Mouse (Mus musculus) heart, embryonic 10.5 days (tissue): ENCODE results near the gene Pls3. TPM values are rescaled to one million over a fixed set of nuclear protein-coding genes. Genes with fewer than 3 reads are reported as not detected.

Experiments
- DNase-seq: peaks from one replicate; pipeline ENCODE4 v3.0.0-alpha.2; 2017; ENCODE audit warnings: low spot score
- H3K27ac ChIP-seq: fragments of 300-500 bp; sonication (generic); 2 replicates; pipeline ENCODE4 v1.5.1; 2016; ENCODE audit warnings: mild to moderate bottlenecking
- H3K27me3 ChIP-seq: fragments of 300-500 bp; sonication (generic); 2 replicates; pipeline ENCODE4 v1.6.1; 2016; ENCODE audit warnings: mild to moderate bottlenecking; ENCODE audit not compliant: poor library complexity, insufficient read depth, severe bottlenecking
- H3K36me3 ChIP-seq: fragments of 300-500 bp; sonication (generic); 2 replicates; pipeline ENCODE4 v1.6.1; 2016; ENCODE audit warnings: mild to moderate bottlenecking, moderate library complexity
- H3K4me1 ChIP-seq: fragments of 300-500 bp; sonication (generic); 2 replicates; pipeline ENCODE4 v1.6.1; 2016; ENCODE audit warnings: mild to moderate bottlenecking
- H3K4me3 ChIP-seq: fragments of 300-500 bp; sonication (generic); 2 replicates; pipeline ENCODE4 v1.5.1; 2016; ENCODE audit warnings: mild to moderate bottlenecking, moderate library complexity
- H3K9me3 ChIP-seq: fragments of 300-500 bp; sonication (generic); 2 replicates; pipeline ENCODE4 v1.6.1; 2016; ENCODE audit warnings: mild to moderate bottlenecking, moderate library complexity
- WGBS: fragments of 180-500 bp; shearing (Covaris S2); methylation state at CpG from one replicate; pipeline ENCODE4 v1.1.7; 2016; 5-methylcytosine and 5-hydroxymethylcytosine counted together
- polyA plus RNA-seq: library from polyadenylated mRNA; unstranded; fragments of >200 nt; fragmentation: Nextera tagmentation; extraction: Ambion mirVana; gene quantifications from 2 replicates; pipeline ENCODE4 v1.2.1, GENCODE M21; 2016

The Pls3 gene
- 79.5 and 113 TPM in 2 replicates for polyA plus RNA-seq

- Histone ChIP-seq H3K4me3 (peak within 1 kb of the TSS; percentile 64), H3K36me3 (no peaks in the 10 kb centered on the region), H3K27me3 (peaks cover 12% of the 10 kb centered on the region; the same call in 1 of the 2 replicates), H3K27ac (peak within 1 kb of the TSS; percentile 82), H3K4me1 (no peaks in the 10 kb centered on the region), H3K9me3 (no peaks in the 10 kb centered on the region)
- whole genome bisulfite sequencing, result 10% methylated on average over 43 of the region's 45 CpGs
- peak; percentile 95 for DNase-seq
These were observed at the start of gene Pls3 for GRCm38 (mm10) chrX:75874332-75875291. TSS of gene Pls3 (minus strand) at chrX:75875182.

DNA sequence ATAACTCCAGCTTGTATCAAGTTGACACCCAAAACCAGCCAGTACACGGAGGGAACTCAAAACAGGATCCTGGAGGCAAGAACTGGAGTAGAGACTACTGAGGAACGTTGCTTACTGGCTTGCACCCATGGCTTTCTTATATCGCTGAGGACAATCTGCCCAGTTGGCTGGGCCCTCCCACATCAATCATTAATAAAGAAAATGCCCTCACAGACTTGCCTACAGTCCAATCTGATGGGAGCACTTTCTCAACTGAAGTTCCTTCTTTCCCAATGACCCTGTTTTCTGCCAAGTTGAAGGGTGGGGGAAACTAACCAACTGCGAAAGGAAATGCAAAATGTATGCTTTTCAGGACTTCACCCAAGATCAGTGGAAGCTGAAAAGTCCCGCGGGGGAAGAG is 20.7 kb upstream of the Pls3 start:
- H3K4me3 ChIP-seq, result no peak overlapping the region
- no peaks in the 10 kb centered on the region for H3K36me3 ChIP-seq
- no peak for DNase-seq
- H3K9me3 ChIP-seq, result no peaks in the 10 kb centered on the region
- no peak overlapping the region for H3K27ac ChIP-seq
- no peaks in the 10 kb centered on the region for H3K27me3 ChIP-seq
- no peaks in the 10 kb centered on the region for H3K4me1 ChIP-seq
- WGBS, result 62% methylated on average over 6 of the region's 6 CpGs

GRCm38 (mm10) chrX:75875566-75875965 is 584 bp upstream of the Pls3 start:
- Histone ChIP-seq H3K9me3 (no peaks in the 10 kb centered on the region), H3K4me3 (peak overlapping the region; percentile 64), H3K27ac (no peak overlapping the region), H3K36me3 (no peaks in the 10 kb centered on the region), H3K27me3 (peaks cover 12% of the 10 kb centered on the region; the same call in 1 of the 2 replicates), H3K4me1 (no peaks in the 10 kb centered on the region)
- WGBS, result 27% methylated on average over 5 of the region's 5 CpGs
- no peak for DNase-seq

DNA sequence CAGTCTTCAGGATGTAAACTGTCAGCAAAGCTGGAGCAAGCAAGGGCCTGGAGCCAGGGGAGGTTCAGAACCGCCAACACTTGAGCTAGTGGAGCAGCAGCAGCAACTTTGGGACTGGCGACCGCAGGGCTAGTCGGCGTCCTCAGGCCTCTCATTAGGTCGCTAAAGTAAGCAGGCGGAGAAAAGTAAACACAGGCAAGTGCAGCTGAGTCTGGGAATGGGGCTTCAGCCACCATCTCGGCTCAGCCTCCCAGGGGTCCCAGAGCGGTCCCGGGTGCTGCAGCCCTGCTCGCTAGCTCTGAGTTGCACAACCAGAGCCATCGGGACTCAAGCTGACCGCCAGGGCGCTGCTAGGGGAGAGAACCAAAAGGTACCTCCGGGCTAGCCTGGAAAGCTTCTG is 1.2 kb downstream of the Pls3 start:
- DNase-seq, result no peak
- Histone ChIP-seq H3K4me3 (peak overlapping the region; percentile 64), H3K36me3 (no peaks in the 10 kb centered on the region), H3K27ac (peak overlapping the region; percentile 82; the same call in 1 of the 2 replicates), H3K9me3 (no peaks in the 10 kb centered on the region), H3K4me1 (no peaks in the 10 kb centered on the region), H3K27me3 (peaks cover 12% of the 10 kb centered on the region; the same call in 1 of the 2 replicates)
- whole genome bisulfite sequencing, result 11% methylated on average over 15 of the region's 15 CpGs

DNA sequence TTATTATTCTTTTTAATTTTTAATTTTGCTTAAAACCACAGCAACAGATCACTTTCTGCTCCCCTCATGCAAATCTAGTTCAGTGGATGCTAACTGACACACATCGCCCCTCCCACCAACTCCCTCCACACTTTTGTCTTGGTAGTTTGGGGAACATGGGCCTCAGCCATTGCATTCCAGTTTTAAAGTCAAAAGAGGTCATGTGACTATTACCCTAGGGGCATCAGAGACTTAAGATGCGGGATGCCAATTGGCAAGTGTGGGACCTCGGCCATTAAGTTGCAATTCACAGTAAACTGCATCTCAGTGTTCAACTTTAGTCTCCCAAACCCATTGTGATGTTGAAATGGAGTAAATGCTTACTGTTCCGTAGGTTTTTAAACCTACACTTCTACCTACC is 1.7 kb downstream of the Pls3 start:
- no peak for DNase-seq
- H3K4me1 ChIP-seq, result no peaks in the 10 kb centered on the region
- no peaks in the 10 kb centered on the region for H3K9me3 ChIP-seq
- WGBS, result 39% methylated on average over 4 of the region's 4 CpGs
- H3K27me3 ChIP-seq, result peaks cover 12% of the 10 kb centered on the region; the same call in 1 of the 2 replicates
- no peaks in the 10 kb centered on the region for H3K36me3 ChIP-seq
- H3K27ac ChIP-seq, result no peak overlapping the region
- peak overlapping the region; percentile 64 for H3K4me3 ChIP-seq

- no peaks in the 10 kb centered on the region for H3K4me1 ChIP-seq
- peaks cover 12% of the 10 kb centered on the region; the same call in 1 of the 2 replicates for H3K27me3 ChIP-seq
- no peak for DNase-seq
- no peaks in the 10 kb centered on the region for H3K9me3 ChIP-seq
- no peak overlapping the region for H3K27ac ChIP-seq
- WGBS, result 82% methylated on average over 2 of the region's 2 CpGs
- H3K36me3 ChIP-seq, result no peaks in the 10 kb centered on the region
- no peak overlapping the region for H3K4me3 ChIP-seq
These were observed 3.1 kb downstream of the Pls3 start for GRCm38 (mm10) chrX:75871855-75872254.

- DNase-seq, result no peak
These were observed 13.3 kb downstream of the Pls3 start for GRCm38 (mm10) chrX:75861715-75862114.

DNA sequence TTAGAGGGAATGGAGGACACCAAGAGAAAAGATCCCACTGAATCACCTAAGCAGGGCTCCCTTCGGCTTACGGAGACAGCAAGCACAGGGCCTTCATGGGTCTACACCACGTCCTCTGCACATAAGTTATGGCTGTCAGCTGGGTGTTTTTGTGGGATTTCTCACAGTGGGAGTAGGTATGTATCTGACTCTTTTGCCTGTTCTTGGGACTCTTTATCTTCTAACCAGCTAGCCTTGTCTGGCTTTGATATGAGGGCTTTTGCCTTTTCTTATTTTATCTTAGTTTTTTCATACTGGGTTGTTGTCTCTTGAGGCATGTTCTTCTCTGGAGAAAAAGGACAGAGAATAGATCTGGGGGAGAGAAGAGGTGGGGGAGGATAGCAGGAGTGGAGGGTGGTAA is 20.7 kb downstream of the Pls3 start:
- H3K27me3 ChIP-seq, result no peaks in the 10 kb centered on the region
- H3K36me3 ChIP-seq, result no peaks in the 10 kb centered on the region
- WGBS, result 75% methylated on average over 3 of the region's 3 CpGs
- H3K4me3 ChIP-seq, result no peak overlapping the region
- no peaks in the 10 kb centered on the region for H3K4me1 ChIP-seq
- DNase-seq, result no peak
- no peaks in the 10 kb centered on the region for H3K9me3 ChIP-seq
- no peak overlapping the region for H3K27ac ChIP-seq

More at GRCm38 (mm10) chrX:75861715-75862114, 13.3 kb downstream of the Pls3 start:
- Histone ChIP-seq H3K36me3 (no peaks in the 10 kb centered on the region), H3K4me3 (no peak overlapping the region), H3K4me1 (no peaks in the 10 kb centered on the region), H3K27me3 (no peaks in the 10 kb centered on the region), H3K9me3 (no peaks in the 10 kb centered on the region), H3K27ac (no peak overlapping the region)
- 54% methylated on average over 3 of the region's 3 CpGs for WGBS

DNA sequence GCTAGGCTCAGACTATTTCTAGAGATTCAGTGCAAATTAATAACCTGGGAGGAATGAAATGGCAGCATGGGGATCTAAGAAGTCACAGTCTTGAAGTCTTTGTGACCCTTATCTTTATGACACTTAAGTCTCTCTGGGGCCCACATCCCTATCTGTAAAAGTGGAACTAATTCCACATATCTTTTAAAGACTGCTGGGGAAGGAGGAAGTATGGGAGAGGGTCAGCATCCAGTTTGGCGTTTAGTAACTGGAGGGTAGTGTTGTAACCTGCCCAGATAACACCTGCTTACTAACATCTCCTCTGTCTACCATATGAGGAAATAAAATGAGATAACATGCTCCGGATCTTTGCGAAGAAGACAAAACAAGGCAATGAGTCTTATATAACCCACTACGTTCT is 30.7 kb downstream of the Pls3 start:
- H3K36me3 ChIP-seq, result no peaks in the 10 kb centered on the region
- H3K9me3 ChIP-seq, result no peaks in the 10 kb centered on the region
- no peak overlapping the region for H3K4me3 ChIP-seq
- H3K27ac ChIP-seq, result no peak overlapping the region
- no peaks in the 10 kb centered on the region for H3K27me3 ChIP-seq
- 55% methylated on average over 4 of the region's 4 CpGs for WGBS
- no peak for DNase-seq
- no peaks in the 10 kb centered on the region for H3K4me1 ChIP-seq

- no peak overlapping the region for H3K27ac ChIP-seq
- WGBS, result 66% methylated on average over 9 of the region's 9 CpGs
These were observed 32.1 kb downstream of the Pls3 start for GRCm38 (mm10) chrX:75842835-75843234.

DNA sequence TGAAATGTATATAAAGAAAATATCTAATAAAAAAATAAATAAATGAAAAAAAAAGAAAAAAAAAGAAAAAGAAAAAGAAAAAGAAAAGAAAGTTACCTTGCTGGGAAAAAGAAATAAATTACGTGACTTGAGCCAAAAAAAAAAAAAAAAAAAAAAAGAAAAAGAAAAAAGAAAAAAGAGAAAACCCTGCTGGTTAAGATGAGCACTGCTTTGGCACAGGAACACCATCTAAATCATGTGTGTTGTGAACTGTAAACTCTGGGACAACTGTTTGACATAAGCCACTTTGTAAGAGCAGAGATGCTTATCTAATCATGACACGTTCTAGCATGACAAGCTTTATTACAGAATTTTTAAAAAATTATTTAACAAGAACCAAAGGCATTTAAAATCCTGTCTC is 32.9 kb downstream of the Pls3 start:
- no peaks in the 10 kb centered on the region for H3K4me1 ChIP-seq
- H3K27ac ChIP-seq, result no peak overlapping the region
- H3K36me3 ChIP-seq, result no peaks in the 10 kb centered on the region
- no peaks in the 10 kb centered on the region for H3K9me3 ChIP-seq
- H3K4me3 ChIP-seq, result no peak overlapping the region
- 62% methylated on average over 2 of the region's 2 CpGs for WGBS
- H3K27me3 ChIP-seq, result no peaks in the 10 kb centered on the region
- DNase-seq, result no peak

More at GRCm38 (mm10) chrX:75842835-75843234, 32.1 kb downstream of the Pls3 start:
- no peak for DNase-seq
- Histone ChIP-seq H3K36me3 (no peaks in the 10 kb centered on the region), H3K27me3 (no peaks in the 10 kb centered on the region), H3K9me3 (no peaks in the 10 kb centered on the region), H3K4me1 (no peaks in the 10 kb centered on the region), H3K4me3 (no peak overlapping the region)

- WGBS, result 85% methylated on average over 4 of the region's 4 CpGs
- DNase-seq, result no peak
- Histone ChIP-seq H3K4me3 (no peak overlapping the region), H3K36me3 (no peaks in the 10 kb centered on the region), H3K9me3 (no peaks in the 10 kb centered on the region), H3K27ac (no peak overlapping the region), H3K27me3 (no peaks in the 10 kb centered on the region), H3K4me1 (no peaks in the 10 kb centered on the region)
These were observed 34.7 kb downstream of the Pls3 start for GRCm38 (mm10) chrX:75840263-75840662.

GRCm38 (mm10) chrX:75834836-75835235 is 40.1 kb downstream of the Pls3 start:
- Histone ChIP-seq H3K4me1 (no peaks in the 10 kb centered on the region), H3K36me3 (no peaks in the 10 kb centered on the region), H3K4me3 (no peak overlapping the region), H3K27me3 (no peaks in the 10 kb centered on the region), H3K27ac (no peak overlapping the region), H3K9me3 (no peaks in the 10 kb centered on the region)
- 47% methylated on average over 2 of the region's 2 CpGs for WGBS
- no peak for DNase-seq
